Mouse (Mus musculus) adrenal gland, postnatal 4 days (tissue): ENCODE measurements at regions not wholly inside any gene's neighbourhood (a gene's known extent, or its start where the extent isn't known, plus 50 kb on each side); places are given as distances from the start of the nearest gene placed in this dataset.
"Not testable (repeated sequence)": the region's sequence is repeated elsewhere in the genome, so short reads cannot be mapped to it uniquely, and the experiment has no call there.

ENCODE experiments used
- DNase-seq, 2 experiments: peaks; one replicate each; pipeline ENCODE4 v3.0.0; 2021 to 2022; ENCODE audit warnings: low spot score in 2 of 2, mixed read lengths in 2 of 2

GRCm38 (mm10) chr5:68252671-68253070 is 221.0 kb downstream of the Grxcr1 start:
- DNase-seq, result peak in 1 of 2 experiments; percentile 8

GRCm38 (mm10) chr5:68253476-68253875 is 221.8 kb downstream of the Grxcr1 start:
- no peak for DNase-seq

GRCm38 (mm10) chr5:68254111-68254510 is 222.5 kb downstream of the Grxcr1 start:
- DNase-seq, result no peak

GRCm38 (mm10) chr5:68264206-68264605 is 232.6 kb downstream of the Grxcr1 start:
- no peak for DNase-seq

GRCm38 (mm10) chr5:68274271-68274670 is 242.6 kb downstream of the Grxcr1 start:
- no peak for DNase-seq

- DNase-seq, result no peak
Measured at GRCm38 (mm10) chr5:68275558-68276263, 244.1 kb downstream of the Grxcr1 start.

- not testable (repeated sequence) for DNase-seq
Measured at GRCm38 (mm10) chr5:68295774-68296173, 264.1 kb downstream of the Grxcr1 start.

GRCm38 (mm10) chr5:68313187-68313586 is 281.6 kb downstream of the Grxcr1 start:
- no peak for DNase-seq

- DNase-seq, result no peak
Measured at GRCm38 (mm10) chr5:68318979-68319378, 287.3 kb downstream of the Grxcr1 start.

- no peak for DNase-seq
Measured at GRCm38 (mm10) chr5:68326998-68327593, 295.5 kb downstream of the Grxcr1 start.

- no peak for DNase-seq
Measured at GRCm38 (mm10) chr5:68329311-68329710, 297.7 kb downstream of the Grxcr1 start.

GRCm38 (mm10) chr5:68329828-68330227 is 298.2 kb downstream of the Grxcr1 start:
- no peak for DNase-seq

GRCm38 (mm10) chr5:68350921-68351320 is 319.3 kb downstream of the Grxcr1 start:
- no peak for DNase-seq

- no peak for DNase-seq
Measured at GRCm38 (mm10) chr5:68351793-68352192, 320.2 kb downstream of the Grxcr1 start.

- no peak for DNase-seq
Measured at GRCm38 (mm10) chr5:68353211-68353610, 321.6 kb downstream of the Grxcr1 start.

- DNase-seq, result not testable (repeated sequence)
Measured at GRCm38 (mm10) chr5:68353816-68354215, 322.2 kb downstream of the Grxcr1 start.

GRCm38 (mm10) chr5:68361581-68362211 is 330.1 kb downstream of the Grxcr1 start:
- no peak for DNase-seq

- no peak for DNase-seq
Measured at GRCm38 (mm10) chr5:68373082-68373481, 341.4 kb downstream of the Grxcr1 start.
